Mouse (Mus musculus) cerebral cortex, adult 2 months (tissue): ENCODE results near the gene Kcna5.

Source experiments
- WGBS: fragments of 180-500 bp; shearing (Covaris S2); methylation state at CpG from one replicate; pipeline ENCODE4 v1.1.7; 2018; 5-methylcytosine and 5-hydroxymethylcytosine counted together

The Kcna5 gene

DNA sequence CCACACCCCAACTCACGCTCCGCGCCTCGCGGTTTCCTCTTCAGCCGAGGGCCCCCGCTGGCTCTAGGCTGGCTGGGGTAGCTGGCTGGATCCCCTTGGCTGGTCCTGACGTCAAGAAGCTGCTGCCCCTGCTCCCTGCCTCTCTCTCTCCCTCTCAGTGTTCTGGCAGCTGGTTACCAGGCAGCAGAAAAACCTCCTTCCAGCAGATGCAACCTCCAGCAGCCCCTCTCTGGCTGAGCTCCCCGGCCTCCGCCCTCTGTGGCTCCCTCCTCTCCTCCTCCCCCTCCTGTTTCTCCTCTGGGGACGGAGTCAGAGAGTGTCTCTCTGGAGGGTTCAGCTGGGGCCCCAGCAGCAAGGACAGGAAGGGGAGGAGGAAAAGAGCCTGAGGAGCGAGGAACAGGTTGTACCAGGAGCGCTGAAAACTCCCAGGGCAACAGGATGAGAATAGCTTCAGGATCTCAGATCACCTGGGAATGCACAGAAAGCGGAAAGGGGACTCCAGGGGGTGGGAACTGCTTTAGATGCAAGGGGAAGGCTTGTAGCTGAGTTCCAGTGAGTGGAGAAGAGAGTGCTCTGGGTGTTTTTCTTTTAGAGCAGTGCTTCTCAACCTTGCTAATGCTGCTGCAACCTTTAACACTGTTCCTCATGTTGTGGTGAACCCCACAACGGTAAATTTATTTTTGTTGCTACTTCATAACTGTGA lies at the start of gene Kcna5:
TSS of gene Kcna5 (minus strand) at position 205 of the 703 bp plus-strand sequence.
- 5% methylated on average over 15 of the region's 15 CpGs for WGBS

DNA sequence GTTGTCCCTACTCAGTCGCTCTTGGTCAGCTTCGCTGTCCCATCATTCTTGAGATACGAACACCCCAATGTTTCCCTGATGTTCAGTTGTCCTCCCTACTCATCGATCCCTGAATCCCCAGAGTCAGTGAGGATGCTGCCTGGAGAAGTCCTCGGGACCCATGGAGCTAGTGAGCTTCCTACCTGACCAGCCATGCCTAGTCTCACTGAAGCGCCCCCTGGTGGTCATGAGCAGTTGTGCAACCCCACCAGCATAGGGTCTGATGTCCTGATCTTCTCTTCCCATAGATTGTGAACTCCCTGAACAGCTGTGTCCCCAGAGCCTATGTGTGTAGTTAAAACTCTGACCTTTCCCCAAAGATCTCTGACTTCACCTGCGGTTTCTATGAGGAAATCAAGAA lies 47.9 kb upstream of the Kcna5 start:
- 69% methylated on average over 7 of the region's 7 CpGs for WGBS

DNA sequence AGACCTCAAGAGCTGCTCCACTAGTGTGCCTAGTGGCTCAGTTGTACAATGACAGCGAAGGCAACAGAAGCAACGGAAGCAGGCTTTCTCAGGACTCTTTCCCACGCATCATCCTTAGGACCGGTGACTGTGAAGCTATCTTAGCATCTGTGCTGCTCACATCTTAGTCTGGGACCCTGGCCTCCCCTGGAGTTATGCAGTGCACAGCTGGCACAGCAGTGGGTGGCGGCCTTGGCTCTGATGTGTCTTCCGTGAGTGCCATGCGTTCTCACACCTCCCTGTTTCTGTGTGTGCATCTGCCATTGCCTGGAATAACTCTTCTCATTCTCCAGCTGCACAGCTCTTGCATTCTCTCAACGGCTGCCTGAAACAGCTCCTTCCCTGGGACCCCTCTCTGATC lies 46.4 kb upstream of the Kcna5 start:
- WGBS: 53% methylated on average over 8 of the region's 8 CpGs

DNA sequence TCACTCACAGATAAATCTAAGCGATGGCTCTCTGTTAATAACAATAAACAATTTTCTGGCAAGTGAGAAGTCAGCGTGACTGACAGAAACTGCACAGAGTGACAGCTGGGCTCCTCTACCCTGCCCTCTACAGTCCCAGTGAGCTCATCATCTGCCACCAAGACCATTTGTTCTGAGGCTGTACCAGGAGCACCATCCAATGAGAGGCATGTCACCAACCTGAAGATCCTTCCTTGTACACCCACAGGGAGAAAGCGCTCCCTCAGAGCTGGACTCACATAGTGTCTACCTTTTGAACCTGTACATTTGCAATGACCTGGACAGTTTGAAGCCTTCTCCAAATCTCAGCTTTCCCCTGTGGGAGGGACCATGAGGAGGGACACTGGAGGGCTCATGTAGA lies 45.4 kb upstream of the Kcna5 start:
- 84% methylated on average over 3 of the region's 3 CpGs for WGBS

DNA sequence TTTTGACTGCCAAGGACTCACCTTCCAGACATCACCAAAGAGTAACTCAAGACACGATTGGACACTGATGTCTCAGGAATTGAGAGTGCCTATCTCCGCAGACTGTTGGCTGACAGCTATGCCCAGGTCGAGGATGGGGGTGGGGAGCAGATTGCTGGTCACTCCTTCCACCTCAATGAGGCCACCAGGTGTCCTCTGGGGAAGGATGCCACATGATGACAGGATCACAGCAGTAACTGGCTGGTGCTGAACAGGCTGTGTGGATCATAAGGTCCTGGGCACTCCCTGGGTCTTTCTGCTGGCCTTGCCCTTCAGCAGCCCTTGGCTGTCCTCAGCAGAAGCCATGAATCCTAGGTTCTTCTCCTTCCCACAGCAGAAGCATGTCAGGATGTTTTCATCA lies 42.2 kb upstream of the Kcna5 start:
- WGBS: 79% methylated on average over 3 of the region's 3 CpGs

DNA sequence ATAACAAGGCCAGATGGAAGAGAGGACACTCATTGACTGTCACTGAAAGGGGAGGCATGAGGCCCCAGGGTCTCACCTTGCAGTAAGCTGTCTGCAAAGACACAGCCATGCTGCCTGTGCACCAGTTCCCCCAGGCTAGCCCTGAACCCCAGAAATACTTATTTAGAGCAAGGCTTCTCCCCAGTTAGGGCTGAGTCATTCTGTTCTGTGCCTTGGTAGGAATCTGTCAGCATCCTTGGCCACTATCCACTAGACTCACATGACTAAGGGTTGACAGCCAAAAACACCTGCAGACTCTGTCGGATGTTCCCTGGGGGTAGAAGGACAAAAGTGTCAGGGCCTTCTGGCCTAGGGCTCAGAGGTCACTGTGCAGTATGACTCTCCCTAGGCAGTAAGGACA lies 41.4 kb upstream of the Kcna5 start:
- 34% methylated on average over 1 of the region's 1 CpGs for WGBS

DNA sequence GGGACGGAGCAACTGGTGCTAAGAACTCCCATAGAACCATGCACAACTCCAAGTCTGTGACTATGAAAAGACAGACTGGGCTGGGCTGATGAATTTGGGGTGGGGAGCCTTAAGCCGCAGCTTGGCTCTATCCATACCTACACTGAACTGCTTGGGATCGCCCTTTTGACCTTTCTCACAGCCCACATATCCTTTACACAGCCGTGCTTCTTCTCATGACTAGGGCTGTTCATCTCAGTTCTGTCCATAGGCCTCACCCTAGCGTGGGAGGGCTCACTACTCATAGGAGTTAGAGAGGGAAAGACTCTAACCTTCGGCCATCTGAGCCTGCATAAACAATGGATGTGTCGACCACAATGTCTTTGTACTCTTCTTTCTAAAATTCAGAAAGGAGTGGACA lies 39.6 kb upstream of the Kcna5 start:
- WGBS: 83% methylated on average over 7 of the region's 7 CpGs

DNA sequence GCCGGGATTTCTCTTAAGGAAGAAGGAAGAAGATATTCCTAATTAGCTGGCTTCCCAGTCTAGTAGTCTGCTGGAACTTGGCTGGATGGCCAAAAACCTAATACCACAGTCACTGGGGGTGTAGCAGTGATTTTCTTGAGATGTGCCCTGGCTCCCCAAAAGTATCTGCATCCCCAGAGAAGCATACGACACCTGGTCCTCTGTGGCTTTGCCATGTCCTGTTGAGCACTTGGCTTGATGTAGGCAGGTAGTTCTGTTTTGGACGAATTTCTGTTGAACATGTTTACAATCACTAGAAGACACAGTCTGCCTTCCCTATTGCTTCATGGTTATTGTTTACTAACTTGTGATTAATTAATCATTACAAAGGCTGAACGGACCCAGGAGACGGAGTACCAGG lies 37.8 kb upstream of the Kcna5 start:
- WGBS: 86% methylated on average over 5 of the region's 5 CpGs

DNA sequence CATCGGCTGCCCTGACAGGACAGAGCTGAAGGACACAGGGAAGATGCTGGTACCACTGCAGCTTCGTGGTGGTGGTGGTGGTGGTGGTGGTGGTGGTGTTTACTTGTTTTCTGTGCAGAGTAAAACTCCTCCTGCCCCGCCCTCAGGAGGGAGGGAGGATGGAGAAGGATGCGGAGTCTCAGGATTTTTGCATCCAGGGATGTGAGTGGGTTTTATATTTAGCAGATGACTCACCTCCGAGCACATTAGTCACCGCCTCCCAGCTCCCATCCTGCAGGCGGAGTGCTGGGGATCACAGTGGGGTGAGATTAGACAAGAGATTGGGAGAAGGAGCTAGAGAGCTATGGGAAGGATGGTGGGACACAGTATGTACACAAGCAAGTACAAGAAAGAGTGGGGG lies 34.6 kb upstream of the Kcna5 start:
- 32% methylated on average over 7 of the region's 7 CpGs for WGBS

DNA sequence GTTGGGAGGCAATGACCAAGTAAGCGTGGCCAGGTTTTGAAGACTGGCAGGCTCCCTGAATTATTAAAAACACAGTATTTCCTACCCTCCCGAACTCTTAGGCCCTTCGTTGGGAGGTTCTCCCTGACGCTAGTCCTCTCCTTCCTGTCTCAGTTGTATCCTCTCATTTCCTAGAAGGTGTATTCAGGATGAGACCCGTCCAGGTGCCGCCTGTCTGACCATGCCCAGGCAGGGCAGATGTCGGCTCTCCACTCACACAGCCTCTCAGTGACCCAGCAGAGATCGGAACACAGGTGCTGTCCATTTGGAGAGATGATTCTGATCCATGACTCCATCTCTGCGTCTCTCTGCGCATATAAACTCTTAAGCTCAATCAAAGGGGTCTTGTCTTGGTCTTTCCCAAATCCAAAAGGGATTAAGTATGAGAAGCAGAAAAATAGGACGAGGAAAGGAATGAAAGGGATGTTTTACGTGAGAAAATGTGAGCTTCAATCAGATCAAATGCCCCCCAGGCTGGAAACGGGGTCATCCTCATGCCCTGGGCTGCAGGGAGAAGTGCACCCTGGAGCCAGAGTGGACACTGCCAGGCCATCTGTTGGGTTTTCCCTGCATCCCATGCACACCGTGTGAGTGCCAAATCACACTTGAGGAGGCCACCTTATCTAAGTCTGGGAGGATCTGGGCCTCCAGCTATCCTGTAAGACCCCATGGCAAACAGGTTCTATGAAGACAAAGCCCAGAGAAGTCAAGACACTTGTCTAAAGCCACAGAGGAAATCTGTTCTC lies 33.0 kb upstream of the Kcna5 start:
- WGBS: 78% methylated on average over 14 of the region's 14 CpGs

DNA sequence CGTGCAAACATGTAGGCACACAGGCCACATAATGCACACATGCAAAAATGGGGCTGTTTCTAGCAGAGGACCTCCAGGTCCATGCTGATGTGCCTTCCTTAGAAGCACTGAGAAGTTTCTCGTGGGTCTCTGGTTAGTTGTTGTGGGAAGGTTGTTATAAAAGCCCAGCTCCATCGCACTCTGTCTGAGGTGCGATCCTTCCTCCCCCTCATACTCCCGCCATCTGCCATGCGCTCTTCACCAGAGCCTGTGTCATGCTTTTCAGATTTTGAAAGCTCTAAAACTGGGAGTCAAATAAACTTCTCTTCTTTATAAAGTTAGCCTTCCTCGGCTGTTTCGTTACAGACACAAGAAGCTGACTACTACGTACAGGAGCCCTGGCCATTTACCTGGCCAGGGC lies 32.1 kb upstream of the Kcna5 start:
- WGBS: 62% methylated on average over 9 of the region's 9 CpGs

DNA sequence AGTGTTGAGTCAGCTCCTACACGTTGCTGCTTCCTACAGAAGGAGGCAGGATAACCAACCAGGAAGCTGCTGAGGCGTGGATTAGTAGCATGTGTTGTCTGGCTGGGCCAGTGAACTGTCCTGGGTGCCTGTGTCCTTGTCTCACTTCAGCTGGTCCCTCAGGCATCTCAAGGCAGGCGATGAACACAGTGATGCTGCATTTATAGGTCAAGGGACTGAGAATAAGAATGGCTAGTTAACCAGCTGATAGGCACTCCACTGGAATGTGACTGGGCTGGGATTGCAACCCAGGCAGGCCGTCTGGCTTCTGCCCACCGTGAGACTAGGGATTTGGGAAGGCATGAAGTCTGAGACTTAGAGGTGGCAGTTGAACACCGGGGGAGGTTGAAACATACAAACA lies 29.2 kb upstream of the Kcna5 start:
- 42% methylated on average over 6 of the region's 6 CpGs for WGBS

DNA sequence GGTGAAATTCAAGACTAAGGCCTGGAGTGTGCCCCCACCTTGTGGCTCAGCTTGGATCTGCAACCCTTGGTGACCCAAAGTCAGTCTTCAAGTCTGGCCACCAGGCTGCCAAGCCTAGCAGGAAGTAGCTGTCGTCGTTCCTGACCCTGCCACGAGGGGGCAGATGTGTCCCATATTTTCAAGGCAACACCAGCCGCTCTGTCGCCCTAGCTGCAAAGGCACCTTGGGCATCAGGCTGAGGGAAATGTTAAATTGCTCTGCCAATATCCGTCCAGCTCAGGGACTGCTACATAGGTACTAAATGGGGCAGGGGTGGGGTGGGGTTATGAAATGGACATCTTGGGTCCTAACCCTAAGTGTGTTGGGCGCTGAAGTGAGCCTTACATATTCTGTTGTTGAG lies 28.7 kb upstream of the Kcna5 start:
- 13% methylated on average over 7 of the region's 7 CpGs for WGBS

DNA sequence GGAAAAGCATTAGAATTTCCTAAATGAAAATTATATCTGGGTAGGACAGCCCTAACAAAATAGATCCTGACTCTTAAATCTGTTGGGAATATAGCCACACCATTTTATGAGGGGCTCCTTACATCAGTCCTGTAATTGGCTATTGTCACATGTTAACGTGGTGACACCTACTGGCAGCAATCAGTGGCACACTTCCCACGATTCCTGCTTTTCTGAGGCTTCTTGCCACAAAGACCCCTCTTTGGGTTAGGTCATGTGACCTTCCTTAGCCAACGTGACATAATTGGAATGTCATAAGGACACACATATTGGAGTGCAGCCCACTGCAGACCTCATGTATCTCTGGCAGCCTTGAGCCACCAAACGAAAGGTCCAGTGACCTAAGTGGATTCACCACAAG lies 26.5 kb upstream of the Kcna5 start:
- WGBS: 39% methylated on average over 4 of the region's 4 CpGs

DNA sequence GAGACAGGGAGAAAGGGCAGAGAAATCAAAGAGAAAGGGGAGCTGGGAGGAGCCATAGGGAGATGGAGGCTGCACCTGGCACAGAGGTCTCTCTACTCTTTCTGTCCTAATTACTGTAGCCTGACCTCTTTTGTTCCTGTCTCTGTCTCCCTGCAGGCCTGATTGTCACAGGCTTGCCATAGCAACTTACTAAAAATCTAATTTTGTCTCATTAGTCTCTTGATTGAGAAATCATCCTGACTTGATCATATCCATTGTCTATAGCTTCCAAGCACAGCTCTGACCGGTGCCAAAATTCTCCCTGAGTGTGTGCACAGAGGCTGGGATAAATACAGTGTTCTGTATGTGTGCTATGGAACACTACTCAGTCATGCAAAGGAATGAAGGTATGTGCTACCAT lies 25.5 kb upstream of the Kcna5 start:
- 74% methylated on average over 1 of the region's 1 CpGs for WGBS

DNA sequence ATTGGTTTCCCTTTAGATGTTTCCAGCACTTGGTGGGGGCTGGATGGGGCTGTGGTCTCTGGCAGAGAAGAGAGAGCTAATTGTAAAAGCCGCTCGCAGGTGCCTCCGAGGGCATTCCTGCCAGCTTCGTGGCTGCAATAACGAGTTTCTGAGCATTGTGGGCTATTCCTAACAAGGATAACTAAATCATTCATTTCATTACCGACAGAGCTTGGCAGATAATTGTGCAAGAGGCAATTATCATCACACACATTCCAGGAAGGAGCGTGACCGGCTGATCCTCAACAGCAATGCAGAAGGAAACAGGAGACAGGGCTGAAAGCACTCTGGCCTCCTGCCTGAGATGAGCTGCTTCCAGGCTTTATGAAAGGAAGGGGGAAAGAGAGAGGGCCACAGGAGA lies 24.8 kb upstream of the Kcna5 start:
- 45% methylated on average over 8 of the region's 8 CpGs for whole genome bisulfite sequencing

DNA sequence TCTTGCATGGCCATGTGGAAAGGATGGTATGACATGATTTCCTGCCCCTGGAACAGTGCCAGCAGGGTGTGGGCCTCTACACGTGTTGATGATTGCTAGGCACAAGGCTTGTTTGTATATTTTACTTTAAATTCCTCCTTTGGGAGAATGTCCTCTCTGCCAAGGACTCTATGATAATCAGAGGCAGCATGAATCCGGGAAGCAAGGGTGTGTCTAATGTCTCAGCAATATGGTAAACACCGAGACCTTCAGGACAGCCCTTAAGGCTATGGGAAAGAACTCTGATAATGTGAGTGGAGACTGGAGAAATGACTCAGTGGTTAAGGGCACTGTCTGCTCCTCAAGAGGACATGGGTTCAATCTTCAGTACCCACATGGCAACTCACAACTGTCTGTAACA lies 23.1 kb upstream of the Kcna5 start:
- 61% methylated on average over 3 of the region's 3 CpGs for WGBS

DNA sequence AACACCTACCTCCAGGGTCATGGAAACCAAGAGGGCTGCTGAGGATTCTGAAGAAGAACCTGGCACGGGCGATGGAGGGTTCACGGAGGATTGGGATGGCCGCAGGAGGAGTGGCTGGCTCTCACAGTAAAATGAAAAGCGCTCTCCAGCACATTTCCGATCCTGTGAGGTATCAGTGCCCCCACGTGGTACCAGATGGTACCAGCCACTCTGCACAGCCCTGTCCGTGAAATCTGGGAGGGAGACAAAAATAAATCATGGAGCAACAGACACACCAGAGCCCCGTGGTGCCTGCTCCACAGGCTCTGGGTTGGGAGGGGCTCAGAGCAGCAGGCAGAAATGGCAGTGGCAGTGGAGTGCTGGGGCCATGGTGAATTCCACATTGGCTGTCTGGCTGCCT lies 18.6 kb upstream of the Kcna5 start:
- 18% methylated on average over 9 of the region's 9 CpGs for whole genome bisulfite sequencing

DNA sequence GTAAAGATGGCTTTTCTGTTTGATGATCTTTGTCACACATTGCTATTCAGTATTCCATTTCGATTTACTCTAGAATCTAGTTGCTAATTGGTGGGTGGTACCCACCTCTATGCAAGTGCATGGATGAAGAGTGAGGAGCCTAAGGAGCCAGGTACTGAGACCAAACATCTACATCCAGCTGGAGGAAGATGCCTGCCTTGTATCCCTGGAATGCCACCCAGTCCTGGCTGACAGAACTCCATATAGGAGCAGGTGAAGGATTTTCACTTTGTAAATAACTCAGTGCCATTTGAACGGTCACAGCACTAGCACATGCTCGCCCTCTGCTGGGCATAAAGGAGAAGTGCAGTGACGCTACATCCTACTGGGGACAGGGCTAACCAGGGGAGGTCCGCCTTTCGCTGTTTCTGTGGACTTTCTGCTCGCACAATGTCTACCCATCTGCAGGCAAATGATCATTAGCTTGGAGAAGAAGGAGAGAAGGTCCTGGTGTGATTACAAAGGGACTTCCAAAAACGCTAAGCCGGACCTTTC lies 16.7 kb upstream of the Kcna5 start:
- WGBS: 27% methylated on average over 9 of the region's 9 CpGs

DNA sequence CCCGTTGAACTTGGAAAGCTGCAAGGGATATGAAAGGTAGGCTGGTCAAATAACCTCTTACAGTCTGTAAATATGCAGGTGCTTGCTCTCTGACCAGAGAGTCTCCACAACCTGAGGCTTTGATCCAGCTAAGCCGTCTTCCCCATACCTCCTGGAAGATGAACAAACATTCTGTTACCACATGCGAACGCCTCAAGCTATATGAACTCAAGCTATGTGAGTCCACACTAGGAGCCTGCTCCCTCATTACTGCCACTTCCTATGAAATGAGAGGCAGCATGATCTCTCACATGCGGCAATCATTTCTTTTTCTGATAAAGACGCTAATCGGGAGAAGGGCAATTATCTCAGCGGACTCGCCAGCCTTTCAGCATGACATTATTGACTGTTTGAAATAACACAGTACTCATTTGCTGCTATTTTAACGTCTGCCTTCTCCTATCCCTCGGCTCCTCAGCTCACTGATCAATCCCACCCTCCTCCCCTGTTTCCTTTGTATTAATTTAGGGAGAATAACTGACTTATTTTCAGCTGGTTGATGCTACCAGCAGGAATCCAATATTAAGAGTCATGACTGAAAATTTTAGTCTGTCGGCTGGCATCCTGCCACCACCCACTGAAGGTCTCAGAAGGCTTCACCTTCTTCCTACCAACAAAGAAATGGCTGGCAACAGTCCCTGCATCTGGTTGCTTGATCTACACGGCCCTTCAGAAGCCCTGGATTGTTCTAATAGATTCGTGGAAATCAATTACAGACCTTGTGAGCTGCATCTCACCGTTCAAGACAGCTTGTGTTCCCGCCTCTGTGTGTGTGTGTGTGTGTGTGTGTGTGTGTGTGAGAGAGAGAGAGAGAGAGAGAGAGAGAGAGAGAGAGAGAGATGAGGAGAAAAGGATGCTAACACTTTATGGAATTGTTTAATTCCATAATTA lies 9.2 kb upstream of the Kcna5 start:
- WGBS: 61% methylated on average over 16 of the region's 16 CpGs

DNA sequence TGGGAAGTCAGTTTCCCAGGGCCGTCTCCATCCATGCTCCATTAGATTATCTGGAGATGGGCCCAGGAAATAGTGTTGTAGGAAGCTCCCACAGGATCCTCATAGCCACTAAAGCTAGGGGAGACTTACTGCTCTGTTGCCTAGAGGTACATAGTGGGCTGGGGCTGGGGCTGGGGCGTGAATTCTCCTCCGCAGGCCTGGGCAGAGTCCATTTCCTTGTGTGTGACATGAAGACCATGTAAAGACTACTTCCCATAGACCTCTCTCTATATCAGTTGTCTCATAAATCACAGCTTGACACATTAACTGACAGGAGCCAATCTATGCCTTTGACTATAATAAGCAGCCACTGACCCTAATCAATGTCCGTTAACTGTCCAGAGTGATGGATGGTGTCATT lies 7.5 kb upstream of the Kcna5 start:
- WGBS: 91% methylated on average over 4 of the region's 4 CpGs

DNA sequence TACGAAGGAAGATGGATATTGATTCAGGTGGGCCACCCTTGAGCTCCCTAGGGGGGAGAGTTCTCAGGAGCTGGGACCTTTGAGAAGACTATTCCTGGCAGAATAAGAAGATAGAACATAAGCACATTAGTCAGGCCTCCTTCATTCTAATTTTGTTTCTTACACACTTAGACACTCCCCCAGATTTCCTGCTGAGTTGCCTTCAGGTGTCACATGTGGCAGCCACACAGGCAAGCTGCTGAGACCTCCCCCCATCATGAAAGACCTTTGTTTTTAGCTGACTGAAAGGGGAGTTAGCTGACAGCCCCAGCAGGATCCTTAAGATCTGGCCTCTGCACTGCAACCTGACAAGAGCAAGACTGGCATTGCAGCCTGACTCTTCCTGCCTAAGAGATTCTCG lies 2.3 kb upstream of the Kcna5 start:
- 69% methylated on average over 2 of the region's 2 CpGs for WGBS
